Mouse (Mus musculus): ENCODE measurements around the gene Mrtfb.
A peak's percentile ranks its signal among the peaks of the same experiment; 100 is the strongest.

Mrtfb gene

GRCm38 (mm10) chr16:13445461-13445860 lies 189.2 kb downstream of the Mrtfb start:
- DNase-seq = no peak

GRCm38 (mm10) chr16:13446488-13446887 lies 190.2 kb downstream of the Mrtfb start:
- no peak for DNase-seq

GRCm38 (mm10) chr16:13446971-13447283 lies 190.6 kb downstream of the Mrtfb start:
- DNase-seq = no peak

DNA sequence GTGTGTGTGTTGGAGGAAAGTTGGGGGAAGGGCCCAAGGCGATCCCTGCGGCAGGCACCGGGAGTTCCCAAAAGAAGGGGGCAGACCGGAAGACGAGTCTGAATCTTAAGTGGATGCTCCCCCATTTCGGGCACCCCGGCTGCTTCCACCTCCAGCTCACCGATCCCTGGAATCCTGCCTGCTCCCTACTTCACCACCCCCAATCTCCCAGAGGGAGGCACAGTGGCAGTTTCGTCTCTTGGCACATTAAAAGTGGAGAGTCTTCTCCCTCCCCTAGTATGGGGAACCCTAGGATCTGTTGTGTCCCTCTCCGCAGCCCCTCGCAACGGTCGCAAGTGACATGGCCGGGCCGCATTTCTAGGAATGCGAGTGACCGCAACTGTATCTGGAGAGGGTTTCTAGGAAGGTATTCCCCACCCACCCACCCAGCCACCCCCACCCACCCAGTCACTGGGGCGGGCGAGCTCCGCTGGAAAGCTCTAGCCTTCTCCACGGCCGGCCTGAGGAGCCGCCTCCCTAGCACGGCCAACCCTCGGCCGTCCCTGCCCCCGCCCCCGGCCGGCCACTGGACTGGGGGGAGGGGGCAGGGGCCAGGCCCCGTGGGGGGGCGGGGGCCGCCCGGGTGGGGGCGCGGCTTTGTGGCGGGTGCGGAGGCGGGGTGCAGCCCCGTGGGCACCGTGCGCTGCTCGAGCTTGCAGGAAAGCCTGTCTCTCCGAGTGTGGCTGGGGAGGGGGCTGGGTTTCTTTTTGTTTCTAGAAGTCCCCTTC lies 191.2 kb downstream of the Mrtfb start:
- peak; percentile 33 to 44 for DNase-seq

DNA sequence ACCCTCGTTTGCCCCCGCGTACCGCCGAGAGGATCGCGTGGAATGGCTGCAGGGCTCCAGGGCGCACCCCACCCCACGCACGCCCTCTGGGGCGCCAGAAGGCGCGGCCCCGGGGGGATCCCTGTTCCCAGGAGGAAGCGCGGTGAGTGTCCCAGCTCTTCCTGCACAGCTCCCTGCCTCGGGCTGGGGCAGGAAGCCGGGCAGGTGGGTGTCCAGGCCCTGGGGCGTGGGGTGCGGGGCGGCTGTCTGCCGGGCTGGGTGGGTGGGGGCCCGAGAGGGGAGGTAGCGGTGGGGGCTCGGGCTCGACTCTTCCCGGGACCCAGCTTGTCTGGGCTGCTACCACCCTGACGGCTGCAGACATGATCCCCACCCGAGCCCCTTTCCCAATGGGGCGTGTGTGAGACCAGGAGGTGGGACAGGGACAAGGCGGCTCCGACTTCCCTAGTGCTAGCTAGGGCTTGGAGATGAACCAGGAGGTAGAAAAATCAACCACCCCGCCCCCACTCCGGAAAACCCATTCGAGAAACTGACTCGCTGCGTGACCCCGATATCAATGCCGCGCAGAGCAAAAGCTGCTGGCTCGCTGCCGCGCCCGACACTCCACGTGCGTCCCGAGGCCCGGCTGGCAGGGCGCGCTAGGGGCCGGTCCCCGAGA lies 191.9 kb downstream of the Mrtfb start:
- DNase-seq = peak; percentile 22 to 36

DNA sequence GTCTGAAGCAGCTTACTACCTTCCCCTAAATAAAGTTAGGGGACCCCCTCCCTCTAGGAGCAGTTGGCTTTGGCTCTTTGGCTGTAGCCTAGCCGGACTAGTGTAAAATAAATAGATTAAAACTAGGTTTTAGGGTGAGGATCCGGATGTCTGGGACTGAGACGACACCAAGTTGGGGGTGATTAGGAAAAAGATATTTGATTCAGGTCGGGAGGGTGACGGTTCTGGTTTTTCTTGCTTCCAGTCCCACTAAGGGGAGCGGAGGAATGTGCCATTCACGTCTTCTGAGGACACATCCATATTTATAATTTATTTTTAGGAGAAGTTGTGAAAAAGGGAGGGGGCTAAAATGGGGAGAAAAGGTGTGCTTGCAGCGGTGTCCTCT lies 192.4 kb downstream of the Mrtfb start:
- DNase-seq = no peak

- DNase-seq = no peak
Measured at GRCm38 (mm10) chr16:13449491-13449890, 193.2 kb downstream of the Mrtfb start.

DNA sequence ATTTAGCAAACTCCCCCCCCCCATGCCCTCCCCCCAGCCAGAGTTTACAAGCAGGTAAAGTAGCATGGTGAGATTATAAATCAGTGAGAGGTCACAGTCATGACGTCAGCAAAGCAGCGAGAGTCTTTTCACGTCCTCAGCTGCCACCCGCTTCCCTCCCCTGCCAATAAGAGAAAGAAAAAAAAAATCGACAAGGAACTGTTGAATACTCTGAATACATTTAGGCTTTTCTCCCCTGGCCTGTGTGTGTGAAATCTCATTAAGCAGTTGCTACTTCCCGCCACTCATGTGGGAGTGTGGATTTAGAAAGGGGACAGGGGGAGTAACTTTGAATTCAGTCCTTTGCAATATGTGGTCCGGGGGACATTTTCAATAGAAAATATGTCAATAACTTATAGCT lies 194.6 kb downstream of the Mrtfb start:
- DNase-seq = no peak

DNA sequence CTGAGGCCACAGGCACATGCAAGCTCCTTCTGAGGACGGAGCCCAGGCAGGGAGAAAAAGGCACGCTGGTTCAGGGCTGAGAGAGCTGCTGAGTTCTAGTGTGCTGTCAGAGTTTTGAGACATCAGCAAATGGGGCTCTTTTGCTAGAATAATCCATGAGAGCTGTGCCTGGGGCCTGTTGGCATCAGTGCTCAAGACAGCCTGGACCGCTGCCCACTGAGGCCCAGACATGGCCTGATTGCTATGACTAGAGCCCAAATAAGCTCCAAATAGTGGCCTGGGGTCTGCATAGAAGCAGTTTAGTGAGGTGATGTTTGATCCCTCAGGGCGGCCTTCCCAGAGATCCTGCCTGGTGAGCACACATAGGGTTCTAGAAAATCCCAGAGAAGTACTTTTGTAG lies 195.7 kb downstream of the Mrtfb start:
- no peak for DNase-seq

- no peak for DNase-seq
Measured at GRCm38 (mm10) chr16:13452661-13453060, 196.4 kb downstream of the Mrtfb start.

GRCm38 (mm10) chr16:13454026-13454600 lies 197.8 kb downstream of the Mrtfb start:
- no peak for DNase-seq

GRCm38 (mm10) chr16:13455560-13455959 lies 199.3 kb downstream of the Mrtfb start:
- DNase-seq = no peak

DNA sequence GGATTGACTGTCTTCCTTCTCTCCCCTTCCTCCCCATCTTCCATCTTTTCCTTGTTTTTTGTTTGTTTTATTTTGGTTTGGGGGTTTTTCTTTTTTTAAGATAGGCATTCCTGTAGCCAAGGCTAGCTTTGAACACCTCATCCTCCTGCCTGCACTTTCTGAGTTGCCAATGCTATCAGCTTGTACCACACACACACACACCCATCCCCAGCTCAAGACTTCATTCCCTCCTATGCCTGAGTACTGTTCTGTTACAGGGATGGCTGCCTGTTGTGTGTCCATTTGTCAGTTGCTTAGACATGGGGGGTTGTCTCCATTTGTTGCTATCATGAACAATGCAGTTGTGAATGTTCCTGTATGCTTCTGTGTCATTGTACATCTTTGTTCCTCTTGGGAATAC lies 202.3 kb downstream of the Mrtfb start:
- DNase-seq = no peak

DNA sequence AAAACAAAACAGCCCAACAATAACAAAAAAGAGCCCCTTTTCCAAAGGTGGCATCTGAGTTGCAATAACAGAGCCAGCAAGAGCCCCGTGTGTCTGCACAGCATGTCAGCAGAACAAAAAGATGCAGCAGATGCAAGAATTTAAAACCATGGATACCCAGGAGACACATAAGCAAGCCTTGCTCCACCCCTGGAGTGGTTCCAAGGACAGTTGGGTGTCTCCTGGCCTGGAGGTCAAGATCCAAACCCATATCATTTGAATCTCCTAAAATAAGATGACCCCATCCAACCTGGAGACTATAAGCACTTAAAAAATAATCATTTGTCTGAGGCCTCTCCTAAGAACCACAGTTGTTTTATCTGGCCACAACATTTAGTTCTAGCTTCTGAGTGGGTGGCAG lies 203.8 kb downstream of the Mrtfb start:
- DNase-seq = no peak

DNA sequence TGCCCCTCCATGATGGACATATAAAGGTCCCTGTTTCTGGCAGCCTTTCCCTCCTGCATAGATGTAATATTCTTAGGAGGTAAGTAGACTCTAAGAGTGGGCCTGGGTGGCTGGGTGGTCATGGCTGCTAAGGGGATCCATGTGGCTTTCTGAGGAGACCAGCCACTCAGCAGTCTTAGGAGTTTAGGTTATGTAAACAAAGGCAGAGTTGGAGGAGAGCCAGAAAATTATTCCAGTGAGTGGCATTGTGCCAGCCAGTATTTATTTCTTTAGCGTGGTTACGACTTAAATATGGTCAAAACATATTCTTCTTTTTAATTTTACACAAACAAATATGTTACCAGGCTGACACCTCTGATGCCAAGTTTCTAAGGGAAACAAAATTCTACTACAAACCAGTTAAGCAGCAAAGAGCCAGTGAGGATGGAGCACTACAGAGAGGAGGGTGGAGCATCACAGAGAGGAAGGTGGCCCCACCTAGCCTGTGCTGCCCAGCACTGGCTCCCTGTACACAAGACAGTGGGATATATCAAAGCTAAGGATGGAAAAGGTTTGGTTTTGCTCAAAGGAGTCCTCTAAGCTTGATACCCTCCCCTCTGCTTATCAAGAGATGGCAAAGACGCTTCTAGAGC lies 204.6 kb downstream of the Mrtfb start:
- no peak for DNase-seq

DNA sequence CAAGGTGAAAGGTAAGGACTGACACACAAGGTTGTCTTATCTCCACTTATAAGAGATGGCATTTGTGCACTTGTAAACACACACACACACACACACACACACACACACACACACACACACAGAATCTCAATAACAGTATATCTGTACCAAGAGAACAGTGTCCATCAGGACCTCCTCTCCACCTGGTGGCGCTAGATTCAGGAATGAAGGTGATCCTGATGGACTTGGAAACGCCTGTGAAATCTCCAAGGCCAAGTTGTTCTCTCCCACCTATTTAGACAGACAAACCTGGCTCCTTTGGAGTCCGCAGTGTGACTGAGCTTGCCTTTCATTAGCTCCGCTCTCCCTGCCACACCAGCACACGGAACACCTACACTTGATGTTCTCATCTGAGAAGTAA lies 208.4 kb downstream of the Mrtfb start:
- DNase-seq = no peak
